In genomic region chr2:118687791-118688190, GRCm38 (mm10) we compare ENCODE assay signal across 27 mouse cellular contexts. TPM values are rescaled to one million over a fixed set of nuclear protein-coding genes. Genes with fewer than 3 reads are reported as not detected.
DNase-seq lines count a peak whose midpoint lies in the region; ATAC-seq lines count a peak whose summit lies in the region.
"Had no signal": no experiment of that assay in that cellular context is flagged by ENCODE, and none has a peak within 500 bp of the region (broad histone marks: within the 10 kb centered on the region; RNA-seq: fewer than 3 reads in every experiment).

No protein-coding gene starts in this region.

- peak; percentile 83 for DNase-seq in adrenal gland, adult 2 months
- DNase-seq in adrenal gland, adult 18-20 months (ENCODE audit: low spot score in 2 of 2): no peak
- DNase-seq in kidney, adult 9 months: peak; percentile 70
- DNase-seq in kidney, postnatal 14 days: no peak
- DNase-seq in adipocyte (ENCODE audit: low spot score): peak; percentile 77
- peak; percentile 55 for DNase-seq in adrenal gland, postnatal 25 days
- DNase-seq: cerebellum, adult 2 months; cerebellum, postnatal 14 days; forebrain, postnatal 0 days; heart, adult 2 months; liver, embryonic 13.5 days; lung, adult 18-20 months; lung, postnatal 10 days; right cerebral cortex, adult 18-20 months; spleen, adult 18-20 months; thymus, adult 2 months; thymus, postnatal 36 days had no signal

- ATAC-seq in megakaryocyte, adult 5-6 weeks (ENCODE audit: poor library complexity, severe bottlenecking): no peak
- ATAC-seq: forebrain, postnatal 0 days; midbrain, embryonic 15.5 days had no signal

RNA-seq across cellular contexts. Expression of gene Ankrd63, which starts 16.0 kb away (rescaled TPM):
- under 1 TPM; 0.14 to 0.35 TPM for total RNA-seq in adrenal gland, adult 2 months (2021)
- polyA plus RNA-seq in adrenal gland, adult 2 months (2012; rRNA removed): 0.26 and 0.29 TPM in 2 replicates
- under 1 TPM; 0.06 to 0.40 TPM for total RNA-seq in adrenal gland, adult 18-20 months (2021)
- total RNA-seq in adrenal gland, postnatal 25 days (2021): 0.27 and 0.67 TPM in 2 replicates
- total RNA-seq in megakaryocyte, adult 5-6 weeks (2015): 0.07 and 0.11 TPM in 2 replicates
- total RNA-seq in megakaryocyte, adult 5-6 weeks (2017): 0.07 and 0.12 TPM in 2 replicates
- total RNA-seq: gastrocnemius, adult 8-10 months had no signal
- polyA plus RNA-seq: erythroblast, embryonic 14.5 days; forebrain, embryonic 11.5 days; G1E; hindbrain, embryonic 14.5 days; liver, embryonic 13.5 days; midbrain, embryonic 10.5 days; midbrain, embryonic 15.5 days; neural tube, embryonic 15.5 days had no signal

RNA-seq across cellular contexts. Expression of gene Pak6, which starts 24.7 kb away (rescaled TPM):
- total RNA-seq in adrenal gland, adult 2 months (2021): 10 to 100 TPM; 12.0 to 22.5 TPM
- 35.3 and 38.7 TPM in 2 replicates for polyA plus RNA-seq in adrenal gland, adult 2 months (2012; rRNA removed)
- 10 to 100 TPM; 11.5 to 19.4 TPM for total RNA-seq in adrenal gland, adult 18-20 months (2021)
- total RNA-seq in adrenal gland, postnatal 25 days (2021): 22.6 and 23.1 TPM in 2 replicates
- total RNA-seq in megakaryocyte, adult 5-6 weeks (2015): not detected in 2 replicates
- not detected in 2 replicates for total RNA-seq in megakaryocyte, adult 5-6 weeks (2017)
- total RNA-seq: gastrocnemius, adult 8-10 months; hematopoietic stem cell, adult 5-6 weeks had no signal

RNA-seq across cellular contexts. Expression of gene Plcb2, which starts 40.4 kb away (rescaled TPM):
- total RNA-seq in adrenal gland, adult 2 months (2021): 1 to 10 TPM; 1.6 to 2.4 TPM
- polyA plus RNA-seq in adrenal gland, adult 2 months (2012; rRNA removed): 0.97 and 1.4 TPM in 2 replicates
- 1 to 10 TPM; 2.5 to 2.8 TPM for total RNA-seq in adrenal gland, adult 18-20 months (2021)
- 0.76 and 2.1 TPM in 2 replicates for total RNA-seq in adrenal gland, postnatal 25 days (2021)
- total RNA-seq in megakaryocyte, adult 5-6 weeks (2015): 48.2 and 48.4 TPM in 2 replicates
- total RNA-seq in megakaryocyte, adult 5-6 weeks (2017): 38.1 and 46.9 TPM in 2 replicates

RNA-seq across cellular contexts. Expression of gene Inafm2, which starts 57.8 kb away (rescaled TPM):
- total RNA-seq in adrenal gland, adult 2 months (2021): 10 to 100 TPM; 30.0 to 45.0 TPM
- polyA plus RNA-seq in adrenal gland, adult 2 months (2012; rRNA removed): 22.1 and 31.3 TPM in 2 replicates
- 10 to 100 TPM; 35.2 to 40.1 TPM for total RNA-seq in adrenal gland, adult 18-20 months (2021)
- total RNA-seq in adrenal gland, postnatal 25 days (2021): 33.9 and 37.3 TPM in 2 replicates
- total RNA-seq in megakaryocyte, adult 5-6 weeks (2015): 12.0 and 15.3 TPM in 2 replicates
- total RNA-seq in megakaryocyte, adult 5-6 weeks (2017): 10.6 and 11.2 TPM in 2 replicates

Comparison
In these comparisons a context has a peak if more than half of its experiments do, and no peak if none do; other contexts are left out.
1. DNase-seq: peak in adrenal gland, adult 2 months (single experiment), kidney, adult 9 months (single experiment), adipocyte (single experiment) and adrenal gland, postnatal 25 days (single experiment); none in adrenal gland, adult 18-20 months (0 of 2) and kidney, postnatal 14 days (single experiment).
2. RNA of gene Pak6, which starts 24.7 kb away (total RNA-seq): 22.6 to 23.1 TPM in adrenal gland, postnatal 25 days, 12.0 to 22.5 TPM in adrenal gland, adult 2 months and 11.5 to 19.4 TPM in adrenal gland, adult 18-20 months; not detected in megakaryocyte, adult 5-6 weeks; every median in the first group is over 10 times any median in the second.
3. RNA of gene Plcb2, which starts 40.4 kb away (total RNA-seq): 38.1 to 48.4 TPM in megakaryocyte, adult 5-6 weeks; 2.5 to 2.8 TPM in adrenal gland, adult 18-20 months, 1.6 to 2.4 TPM in adrenal gland, adult 2 months and 0.76 to 2.1 TPM in adrenal gland, postnatal 25 days; every median in the first group is over 10 times any median in the second.